Mouse (Mus musculus): ENCODE results near the gene Kif17.

- TF ChIP-seq POLR2A (IDR thresholded peaks at IDR 0.05; ENCODE audit: control insufficient read depth, low read depth, low read length) (no peak), CTCF (IDR thresholded peaks at IDR 0.05; ENCODE audit: control insufficient read depth, insufficient read depth, insufficient replicate concordance, low read depth, low read length) (no peak)
These were observed 32.1 kb upstream of the Kif17 start for GRCm38 (mm10) chr4:138217951-138218685.
